Mouse (Mus musculus) heart, postnatal 0 days (tissue): ENCODE measurements around the gene Abcc12. TPM values are rescaled to one million over a fixed set of nuclear protein-coding genes. Genes with fewer than 3 reads are reported as not detected.

ENCODE experiments used
- ATAC-seq: fragments of 200-750 bp; cut with Nextera tagmentation; 2 replicates; pipeline ENCODE4 v1.8.0; 2017; ENCODE audit warnings: low read depth, moderate number of reproducible peaks, moderate library complexity; ENCODE audit not compliant: insufficient read depth
- DNase-seq: peaks from one replicate; pipeline ENCODE4 v3.0.0-alpha.2; 2016; ENCODE audit warnings: low spot score
- H3K27ac ChIP-seq: fragments of 300-500 bp; sonication (generic); 2 replicates; pipeline ENCODE4 v1.5.1; 2014; ENCODE audit warnings: low read depth, mild to moderate bottlenecking
- H3K27me3 ChIP-seq: fragments of 300-500 bp; sonication (generic); 2 replicates; pipeline ENCODE4 v1.6.1; 2014; ENCODE audit warnings: low read length, mixed read lengths; ENCODE audit not compliant: control insufficient read depth, insufficient read depth
- H3K36me3 ChIP-seq: fragments of 300-500 bp; sonication (generic); replicated peaks from 2 replicates; pipeline ENCODE4 v1.6.1; 2014; ENCODE audit warnings: low read length, mixed read lengths; ENCODE audit not compliant: control insufficient read depth, insufficient read depth
- H3K4me1 ChIP-seq: fragments of 300-500 bp; sonication (generic); 2 replicates; pipeline ENCODE4 v1.6.1; 2014; ENCODE audit warnings: antibody characterized with exemption; ENCODE audit not compliant: control insufficient read depth, insufficient read depth
- H3K4me2 ChIP-seq: fragments of 300-500 bp; sonication (generic); 2 replicates; pipeline ENCODE4 v1.6.1; 2014; ENCODE audit warnings: low read depth, mild to moderate bottlenecking, low read length, moderate library complexity
- H3K4me3 ChIP-seq: fragments of 300-500 bp; sonication (generic); 2 replicates; pipeline ENCODE4 v1.5.1; 2014; ENCODE audit warnings: low read depth, low read length
- H3K9ac ChIP-seq: fragments of 300-500 bp; sonication (generic); replicated peaks from 2 replicates; pipeline ENCODE4 v1.6.1; 2014; ENCODE audit warnings: low read depth, low read length, mixed read lengths
- H3K9me3 ChIP-seq: fragments of 300-500 bp; sonication (generic); replicated peaks from 2 replicates; pipeline ENCODE4 v1.6.1; 2016; ENCODE audit warnings: low read length; ENCODE audit not compliant: control insufficient read depth
- CTCF ChIP-seq: IDR thresholded peaks from 2 replicates; pipeline ENCODE4 v1.5.1; 2016; ENCODE audit warnings: antibody characterized with exemption, control low read depth, low read depth
- EP300 ChIP-seq: IDR thresholded peaks from 2 replicates; pipeline ENCODE4 v1.6.1; 2016; ENCODE audit warnings: antibody characterized with exemption, low read depth
- WGBS: fragments of 180-500 bp; shearing (Covaris S2); extraction: QIAGEN DNeasy Blood & Tissue Kit; methylation state at CpG from one replicate; pipeline ENCODE4 v1.1.7; 2014; 5-methylcytosine and 5-hydroxymethylcytosine counted together
- polyA plus RNA-seq: library from polyadenylated mRNA; unstranded; fragments of >200 nt; fragmentation: Nextera tagmentation; extraction: Ambion mirVana; gene quantifications from 2 replicates; pipeline ENCODE4 v1.2.1, GENCODE M21; 2015
- total RNA-seq: library from RNA; depleted of rRNA; stranded (reverse); fragments of >200 nt; gene quantifications from 2 replicates; pipeline ENCODE4 v1.2.3, GENCODE M21; 2014; ENCODE audit warnings: low replicate concordance

The Abcc12 gene
- total and polyA plus RNA-seq, 2 experiments from 2014 or later: not detected

GRCm38 (mm10) chr8:86586642-86587041 is 6.2 kb upstream of the Abcc12 start:
- Histone ChIP-seq H3K4me3 (no peak overlapping the region), H3K36me3 (no peaks in the 10 kb centered on the region), H3K27ac (no peak overlapping the region), H3K27me3 (no peaks in the 10 kb centered on the region), H3K4me1 (no peaks in the 10 kb centered on the region), H3K4me2 (no peak overlapping the region), H3K9ac (no peak overlapping the region), H3K9me3 (no peaks in the 10 kb centered on the region)
- DNase-seq (no peak), ATAC-seq (no peak)
- WGBS: 44% methylated on average over 6 of the region's 6 CpGs
- TF ChIP-seq CTCF (no peak), EP300 (no peak)

- 39% methylated on average over 5 of the region's 5 CpGs for WGBS
- TF ChIP-seq EP300: no peak
- no peak for TF ChIP-seq CTCF
- Histone ChIP-seq H3K27me3 (no peaks in the 10 kb centered on the region), H3K4me2 (no peak overlapping the region), H3K9ac (no peak overlapping the region), H3K4me1 (no peaks in the 10 kb centered on the region), H3K9me3 (no peaks in the 10 kb centered on the region), H3K36me3 (no peaks in the 10 kb centered on the region), H3K27ac (no peak overlapping the region), H3K4me3 (no peak overlapping the region)
- no peak for DNase-seq
- no peak for ATAC-seq
Measured at GRCm38 (mm10) chr8:86586058-86586457, 5.6 kb upstream of the Abcc12 start.

- DNase-seq: peak; percentile 75
- no peaks in the 10 kb centered on the region for H3K27me3 ChIP-seq
- 2% methylated on average over 16 of the region's 16 CpGs for WGBS
- H3K27ac ChIP-seq: no peak overlapping the region
- peak overlapping the region; percentile 80 for H3K4me2 ChIP-seq
- no peak overlapping the region for H3K9ac ChIP-seq
- peak; percentile 85 for TF ChIP-seq CTCF
- no peak for TF ChIP-seq EP300
- H3K4me3 ChIP-seq: peak overlapping the region; percentile 51
- no peaks in the 10 kb centered on the region for H3K4me1 ChIP-seq
- ATAC-seq: peak; percentile 86
- H3K36me3 ChIP-seq: no peaks in the 10 kb centered on the region
- no peaks in the 10 kb centered on the region for H3K9me3 ChIP-seq
Measured at GRCm38 (mm10) chr8:86585532-86585931, 5.0 kb upstream of the Abcc12 start.

- TF ChIP-seq EP300: no peak
- TF ChIP-seq CTCF: peak; percentile 87
- DNase-seq (peak; percentile 74), ATAC-seq (peak; percentile 76; the same call in 1 of the 2 replicates)
- Histone ChIP-seq H3K9me3 (no peaks in the 10 kb centered on the region), H3K4me3 (peak overlapping the region; percentile 51), H3K36me3 (no peaks in the 10 kb centered on the region), H3K9ac (no peak overlapping the region), H3K4me2 (peak overlapping the region; percentile 80), H3K4me1 (no peaks in the 10 kb centered on the region), H3K27ac (no peak overlapping the region), H3K27me3 (no peaks in the 10 kb centered on the region)
- WGBS: 6% methylated on average over 11 of the region's 11 CpGs
Measured at GRCm38 (mm10) chr8:86585118-86585517, 4.6 kb upstream of the Abcc12 start.

GRCm38 (mm10) chr8:86581921-86582331 is 1.4 kb upstream of the Abcc12 start:
- WGBS: 75% methylated on average over 4 of the region's 4 CpGs
- ATAC-seq: no peak
- H3K4me1 ChIP-seq: 0 out of 2 replicates have a peak, but pooled peaks cover 8% of the 10 kb centered on the region

GRCm38 (mm10) chr8:86578693-86579092 is 1.8 kb downstream of the Abcc12 start:
- H3K27me3 ChIP-seq: no peaks in the 10 kb centered on the region
- H3K9ac ChIP-seq: no peak overlapping the region
- 62% methylated on average over 8 of the region's 8 CpGs for WGBS
- DNase-seq (no peak), ATAC-seq (no peak)
- H3K4me2 ChIP-seq: no peak overlapping the region
- H3K36me3 ChIP-seq: no peaks in the 10 kb centered on the region
- no peak for TF ChIP-seq EP300
- no peak for TF ChIP-seq CTCF
- no peaks in the 10 kb centered on the region for H3K9me3 ChIP-seq
- H3K4me3 ChIP-seq: no peak overlapping the region
- 0 out of 2 replicates have a peak, but pooled peaks cover 8% of the 10 kb centered on the region for H3K4me1 ChIP-seq
- H3K27ac ChIP-seq: no peak overlapping the region

More at GRCm38 (mm10) chr8:86581921-86582331, 1.4 kb upstream of the Abcc12 start:
- H3K4me3 ChIP-seq: no peak overlapping the region
- no peak overlapping the region for H3K9ac ChIP-seq
- H3K9me3 ChIP-seq: no peaks in the 10 kb centered on the region
- no peaks in the 10 kb centered on the region for H3K36me3 ChIP-seq
- H3K27me3 ChIP-seq: no peaks in the 10 kb centered on the region
- DNase-seq: no peak
- no peak overlapping the region for H3K27ac ChIP-seq
- TF ChIP-seq CTCF: peak; percentile 35
- no peak for TF ChIP-seq EP300
- no peak overlapping the region for H3K4me2 ChIP-seq
